Mouse (Mus musculus): ENCODE results near the gene Wdr86. TPM values are rescaled to one million over a fixed set of nuclear protein-coding genes. Genes with fewer than 3 reads are reported as not detected.

Gene Wdr86
- polyA plus RNA-seq, 1 experiment from 2014 or later, result 21.0 TPM

DNA sequence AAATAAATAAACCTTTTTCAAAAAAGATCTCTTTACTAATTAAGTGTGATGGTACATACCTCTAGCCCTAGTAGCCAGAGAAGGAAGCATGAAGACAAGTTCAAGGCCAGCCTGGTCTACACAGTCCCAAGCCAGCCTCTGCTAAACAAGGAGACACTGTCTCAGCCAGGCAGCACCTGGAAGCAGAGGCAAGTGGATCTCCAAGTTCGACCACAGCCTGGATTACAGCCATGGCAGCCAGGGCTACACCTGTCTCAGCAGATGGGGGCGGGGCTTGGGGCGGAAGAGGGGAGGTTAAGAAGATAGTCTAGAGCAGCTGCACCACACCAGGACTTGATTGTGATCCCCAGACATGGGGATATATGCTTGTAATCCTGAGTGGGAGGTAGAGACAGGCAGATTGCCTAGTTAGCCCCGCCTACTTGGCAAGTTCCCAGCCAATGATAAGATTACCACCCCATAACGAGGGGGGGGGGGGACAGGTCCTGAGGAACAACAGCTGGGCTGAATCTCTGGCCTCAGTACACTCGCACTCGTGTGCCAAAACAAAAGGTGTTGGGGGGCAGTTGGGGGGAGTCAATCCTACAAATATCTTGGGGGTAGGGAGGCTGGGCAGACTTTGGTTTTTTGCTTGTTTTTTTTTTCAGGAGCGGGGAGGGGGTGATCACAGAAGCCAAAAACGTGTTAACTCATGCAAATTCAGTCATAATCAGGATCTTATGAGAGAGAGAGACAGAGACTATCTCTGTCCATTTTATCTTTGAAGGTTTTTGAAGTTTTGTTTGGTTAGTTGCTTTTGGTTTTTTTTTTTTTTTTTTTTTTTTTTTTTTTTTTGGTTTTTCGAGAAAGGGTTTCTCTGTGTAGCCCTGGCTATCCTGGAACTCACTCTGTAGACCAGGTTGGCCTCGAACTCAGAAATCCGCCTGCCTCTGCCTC is 3.4 kb downstream of the Wdr86 start:
- Histone ChIP-seq H3K4me2 (replicated peaks; ENCODE audit: low read depth, low read length) (no peak overlapping the region), H3K36me3 (ENCODE audit: control insufficient read depth, insufficient read depth, low read length) (no peaks in the 10 kb centered on the region), H3K9me3 (ENCODE audit: control insufficient read depth, low read depth, low read length) (no peaks in the 10 kb centered on the region), H3K27me3 (ENCODE audit: control insufficient read depth, insufficient read depth, low read length) (no peaks in the 10 kb centered on the region), H3K9ac (replicated peaks; ENCODE audit: low read depth, low read length) (no peak overlapping the region), H3K4me3 (ENCODE audit: low read depth, low read length) (no peak overlapping the region), H3K4me1 (ENCODE audit: control insufficient read depth, insufficient read depth, low read length) (peaks cover 33% of the 10 kb centered on the region), H3K27ac (ENCODE audit: low read length) (no peak overlapping the region)
- WGBS, result 52% methylated on average over 12 of the region's 12 CpGs
- ATAC-seq (ENCODE audit: insufficient number of reproducible peaks, insufficient read depth, low FRiP score, low read depth), result no peak; the same call in 1 of the 2 replicates

DNA sequence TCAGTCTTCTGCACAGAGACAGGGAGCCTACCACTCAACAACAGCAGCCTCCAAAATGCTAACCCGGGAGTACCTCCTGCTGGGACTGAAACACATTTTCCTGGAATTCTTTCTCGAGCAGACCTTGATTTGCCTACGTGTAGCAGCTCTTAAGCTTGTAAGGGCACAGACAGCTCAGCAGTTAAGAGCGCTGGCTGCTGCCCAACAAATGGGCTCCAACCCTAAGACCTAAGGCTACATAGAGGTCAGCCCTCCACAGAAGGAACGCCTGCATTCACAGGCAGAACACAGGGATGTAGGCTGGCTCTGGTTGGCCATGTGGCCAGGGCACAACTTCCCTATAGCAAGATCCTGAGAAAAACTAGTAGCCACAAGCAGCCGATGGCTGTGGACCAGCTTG is 4.6 kb downstream of the Wdr86 start:
- Histone ChIP-seq H3K36me3 (ENCODE audit: control insufficient read depth, insufficient read depth, low read length) (no peaks in the 10 kb centered on the region; the same call in 1 of the 2 replicates), H3K27me3 (ENCODE audit: control insufficient read depth, insufficient read depth, low read length) (no peaks in the 10 kb centered on the region), H3K4me1 (ENCODE audit: control insufficient read depth, insufficient read depth, low read length) (peaks cover 31% of the 10 kb centered on the region), H3K4me3 (ENCODE audit: low read depth, low read length) (no peak overlapping the region), H3K9me3 (ENCODE audit: control insufficient read depth, low read depth, low read length) (no peaks in the 10 kb centered on the region), H3K9ac (replicated peaks; ENCODE audit: low read depth, low read length) (no peak overlapping the region), H3K4me2 (replicated peaks; ENCODE audit: low read depth, low read length) (no peak overlapping the region), H3K27ac (ENCODE audit: low read length) (peak overlapping the region; percentile 58; the same call in 1 of the 2 replicates)
- ATAC-seq (ENCODE audit: insufficient number of reproducible peaks, insufficient read depth, low FRiP score, low read depth), result no peak
- WGBS, result 65% methylated on average over 6 of the region's 6 CpGs

DNA sequence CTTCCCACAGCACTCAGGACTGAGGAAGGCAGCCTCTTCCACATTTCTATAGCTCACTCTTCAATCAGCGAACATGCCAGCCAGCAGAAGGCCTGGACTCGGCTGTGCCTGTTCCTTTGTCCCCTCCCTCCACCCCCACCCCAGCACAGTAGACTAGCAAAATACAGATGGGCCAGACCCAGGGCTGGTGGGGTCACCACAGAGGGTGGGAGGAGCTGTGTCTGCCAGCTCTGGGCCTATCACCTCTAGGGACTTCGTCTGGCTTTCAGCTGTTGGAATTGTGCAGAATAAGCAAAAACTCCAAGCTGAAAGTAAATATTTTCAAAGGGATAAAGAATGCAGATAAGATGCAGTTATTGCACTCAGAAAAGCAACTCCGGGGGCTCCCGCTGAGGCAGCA is 5.7 kb downstream of the Wdr86 start:
- Histone ChIP-seq H3K36me3 (ENCODE audit: control insufficient read depth, insufficient read depth, low read length) (no peaks in the 10 kb centered on the region; the same call in 1 of the 2 replicates), H3K4me1 (ENCODE audit: control insufficient read depth, insufficient read depth, low read length) (peaks cover 30% of the 10 kb centered on the region), H3K27ac (ENCODE audit: low read length) (peak overlapping the region; percentile 58), H3K9me3 (ENCODE audit: control insufficient read depth, low read depth, low read length) (no peaks in the 10 kb centered on the region), H3K27me3 (ENCODE audit: control insufficient read depth, insufficient read depth, low read length) (no peaks in the 10 kb centered on the region), H3K4me2 (replicated peaks; ENCODE audit: low read depth, low read length) (0 out of 2 replicates have a peak overlapping the region, but pooled peaks have one; percentile 10), H3K9ac (replicated peaks; ENCODE audit: low read depth, low read length) (no peak overlapping the region), H3K4me3 (ENCODE audit: low read depth, low read length) (no peak overlapping the region)
- WGBS, result 15% methylated on average over 5 of the region's 5 CpGs
- peak; percentile 76 for ATAC-seq (ENCODE audit: insufficient number of reproducible peaks, insufficient read depth, low FRiP score, low read depth)

DNA sequence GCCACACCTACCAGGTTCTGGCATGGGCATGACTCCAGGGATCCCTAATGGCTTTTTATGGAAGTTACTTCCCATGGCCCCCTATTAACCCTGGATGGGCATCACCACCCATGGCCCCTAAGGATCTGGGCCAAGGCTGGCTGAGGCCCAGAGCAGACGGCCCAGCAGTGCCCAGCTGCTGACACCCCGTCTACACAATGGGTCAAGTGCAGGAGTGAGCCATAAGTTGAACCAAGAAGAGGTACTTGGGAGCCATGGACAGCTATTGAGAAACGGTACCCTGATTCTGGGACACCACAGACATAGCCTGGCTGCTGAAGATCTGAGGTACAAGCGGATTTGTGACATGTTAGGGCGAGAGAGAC is 6.3 kb downstream of the Wdr86 start:
- Histone ChIP-seq H3K4me2 (replicated peaks; ENCODE audit: low read depth, low read length) (no peak overlapping the region), H3K27me3 (ENCODE audit: control insufficient read depth, insufficient read depth, low read length) (no peaks in the 10 kb centered on the region), H3K4me3 (ENCODE audit: low read depth, low read length) (no peak overlapping the region), H3K9me3 (ENCODE audit: control insufficient read depth, low read depth, low read length) (no peaks in the 10 kb centered on the region), H3K27ac (ENCODE audit: low read length) (peak overlapping the region; percentile 58), H3K36me3 (ENCODE audit: control insufficient read depth, insufficient read depth, low read length) (no peaks in the 10 kb centered on the region; the same call in 1 of the 2 replicates), H3K9ac (replicated peaks; ENCODE audit: low read depth, low read length) (no peak overlapping the region), H3K4me1 (ENCODE audit: control insufficient read depth, insufficient read depth, low read length) (peaks cover 25% of the 10 kb centered on the region)
- no peak for ATAC-seq (ENCODE audit: insufficient number of reproducible peaks, insufficient read depth, low FRiP score, low read depth)
- 61% methylated on average over 5 of the region's 5 CpGs for WGBS

DNA sequence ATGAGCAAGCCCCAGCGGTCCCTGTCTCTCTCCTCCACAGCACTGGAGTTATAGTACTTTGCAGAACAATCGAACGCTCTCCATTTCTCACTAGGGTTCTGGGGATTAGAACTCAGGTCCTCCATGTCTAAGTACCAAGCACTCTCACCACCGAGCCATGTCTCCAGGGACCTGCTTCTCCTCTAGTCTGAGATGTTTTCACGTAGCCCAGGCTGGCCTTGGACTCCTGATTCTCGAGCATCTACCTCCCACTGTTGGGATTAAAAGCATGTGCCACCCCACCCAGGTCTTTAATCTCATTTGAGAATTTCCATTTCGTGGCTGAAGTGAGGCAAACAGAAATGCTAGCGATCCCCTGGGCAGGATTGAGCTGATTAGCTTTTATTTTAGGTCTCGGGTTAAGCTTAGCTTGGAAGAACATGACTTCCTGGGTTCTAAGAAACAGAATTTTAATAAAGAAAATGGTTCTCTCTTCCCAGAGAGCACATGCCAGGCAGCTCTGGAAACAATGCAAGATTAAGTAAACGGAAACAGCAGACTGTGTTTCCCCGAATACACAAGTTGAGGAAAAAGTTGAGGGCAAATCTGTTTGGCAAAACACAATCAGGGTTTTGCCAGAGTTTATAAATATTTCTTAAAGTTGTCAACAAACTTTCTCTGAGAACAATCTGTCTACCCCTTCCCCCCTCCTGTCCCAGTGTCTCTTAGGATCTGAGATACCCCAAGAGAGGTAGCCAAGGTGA is 6.8 kb downstream of the Wdr86 start:
- no peaks in the 10 kb centered on the region; the same call in 1 of the 2 replicates for H3K36me3 ChIP-seq (ENCODE audit: control insufficient read depth, insufficient read depth, low read length)
- ATAC-seq (ENCODE audit: insufficient number of reproducible peaks, insufficient read depth, low FRiP score, low read depth), result no peak
- 67% methylated on average over 11 of the region's 11 CpGs for WGBS
- H3K27me3 ChIP-seq (ENCODE audit: control insufficient read depth, insufficient read depth, low read length), result no peaks in the 10 kb centered on the region
- H3K9me3 ChIP-seq (ENCODE audit: control insufficient read depth, low read depth, low read length), result no peaks in the 10 kb centered on the region
- no peak overlapping the region for H3K4me2 ChIP-seq (replicated peaks; ENCODE audit: low read depth, low read length)
- H3K4me1 ChIP-seq (ENCODE audit: control insufficient read depth, insufficient read depth, low read length), result peaks cover 25% of the 10 kb centered on the region
- H3K4me3 ChIP-seq (ENCODE audit: low read depth, low read length), result no peak overlapping the region
- peak overlapping the region; percentile 58; the same call in 1 of the 2 replicates for H3K27ac ChIP-seq (ENCODE audit: low read length)
- H3K9ac ChIP-seq (replicated peaks; ENCODE audit: low read depth, low read length), result no peak overlapping the region

DNA sequence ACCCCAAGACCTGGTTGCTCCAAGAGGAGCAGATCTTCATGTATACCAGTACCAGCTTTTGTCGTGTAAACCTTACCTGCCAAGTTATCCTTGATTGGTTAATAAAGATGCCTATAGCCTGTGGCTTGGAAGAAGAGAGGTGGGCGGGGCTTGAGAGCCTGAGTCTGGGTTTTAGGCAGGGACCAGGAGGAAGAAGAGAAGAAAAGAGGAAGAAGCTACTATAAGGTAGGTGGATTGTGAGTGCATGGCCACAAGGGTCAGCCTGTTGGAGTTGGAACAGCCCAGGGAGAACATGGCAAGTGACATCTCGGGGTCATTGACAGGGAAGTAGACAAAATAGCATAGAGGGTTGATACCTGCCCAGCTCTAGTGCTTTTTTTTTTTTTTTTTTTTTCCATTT is 10.7 kb downstream of the Wdr86 start:
- no peak overlapping the region for H3K9ac ChIP-seq (replicated peaks; ENCODE audit: low read depth, low read length)
- WGBS, result 88% methylated on average over 3 of the region's 3 CpGs
- H3K4me1 ChIP-seq (ENCODE audit: control insufficient read depth, insufficient read depth, low read length), result peaks cover 14% of the 10 kb centered on the region
- ATAC-seq (ENCODE audit: insufficient number of reproducible peaks, insufficient read depth, low FRiP score, low read depth), result no peak
- H3K4me2 ChIP-seq (replicated peaks; ENCODE audit: low read depth, low read length), result no peak overlapping the region
- peaks cover 4% of the 10 kb centered on the region for H3K36me3 ChIP-seq (ENCODE audit: control insufficient read depth, insufficient read depth, low read length)
- no peaks in the 10 kb centered on the region for H3K9me3 ChIP-seq (ENCODE audit: control insufficient read depth, low read depth, low read length)
- no peak overlapping the region for H3K27ac ChIP-seq (ENCODE audit: low read length)
- H3K27me3 ChIP-seq (ENCODE audit: control insufficient read depth, insufficient read depth, low read length), result no peaks in the 10 kb centered on the region
- no peak overlapping the region for H3K4me3 ChIP-seq (ENCODE audit: low read depth, low read length)

DNA sequence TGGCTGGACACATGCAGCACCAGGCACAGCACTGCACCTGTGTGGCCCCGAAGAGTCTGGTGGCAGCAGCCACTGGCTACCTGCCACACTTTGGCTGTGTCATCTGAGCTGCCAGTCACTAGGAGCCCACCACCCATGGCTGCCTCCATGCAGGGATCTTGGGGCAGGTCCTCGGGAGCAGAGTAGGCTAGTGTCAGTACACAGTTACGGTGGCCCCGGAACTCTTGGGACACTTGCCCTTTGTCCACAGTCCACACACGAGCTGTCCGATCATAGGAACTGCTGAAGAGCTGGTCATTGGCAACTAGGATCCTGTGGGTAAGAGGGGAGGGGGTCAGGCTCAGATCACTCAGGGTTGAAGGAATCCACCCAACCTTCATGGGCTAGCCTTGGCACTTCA is 12.5 kb downstream of the Wdr86 start:
- ATAC-seq (ENCODE audit: insufficient number of reproducible peaks, insufficient read depth, low FRiP score, low read depth), result no peak
- 95% methylated on average over 6 of the region's 6 CpGs for WGBS
- Histone ChIP-seq H3K9ac (replicated peaks; ENCODE audit: low read depth, low read length) (no peak overlapping the region), H3K4me1 (ENCODE audit: control insufficient read depth, insufficient read depth, low read length) (no peaks in the 10 kb centered on the region), H3K4me2 (replicated peaks; ENCODE audit: low read depth, low read length) (no peak overlapping the region), H3K27ac (ENCODE audit: low read length) (no peak overlapping the region), H3K9me3 (ENCODE audit: control insufficient read depth, low read depth, low read length) (no peaks in the 10 kb centered on the region), H3K4me3 (ENCODE audit: low read depth, low read length) (no peak overlapping the region), H3K27me3 (ENCODE audit: control insufficient read depth, insufficient read depth, low read length) (no peaks in the 10 kb centered on the region), H3K36me3 (ENCODE audit: control insufficient read depth, insufficient read depth, low read length) (peaks cover 9% of the 10 kb centered on the region)

DNA sequence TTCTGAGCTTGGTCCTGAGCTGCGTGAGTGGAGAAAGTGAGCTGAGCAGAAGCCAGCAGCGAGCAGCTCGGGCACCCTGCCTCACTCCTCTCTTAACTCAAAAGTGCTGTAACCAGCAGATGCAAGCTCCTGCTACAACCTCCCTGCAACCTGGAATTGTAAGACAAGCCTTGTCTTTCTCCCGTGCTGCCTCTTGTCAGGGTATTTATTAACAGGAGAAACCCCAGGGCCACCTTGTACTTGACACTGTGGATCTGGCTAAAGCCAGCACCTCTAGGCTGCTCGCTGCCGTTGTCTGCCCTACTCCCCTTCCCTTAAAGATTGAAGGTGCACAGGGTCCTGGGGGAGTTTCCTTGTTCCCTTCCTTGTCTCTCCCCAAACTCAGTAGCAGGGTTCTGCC is 16.5 kb downstream of the Wdr86 start:
- Histone ChIP-seq H3K27me3 (ENCODE audit: control insufficient read depth, insufficient read depth, low read length) (no peaks in the 10 kb centered on the region), H3K4me3 (ENCODE audit: low read depth, low read length) (no peak overlapping the region), H3K4me2 (replicated peaks; ENCODE audit: low read depth, low read length) (no peak overlapping the region), H3K9ac (replicated peaks; ENCODE audit: low read depth, low read length) (no peak overlapping the region), H3K36me3 (ENCODE audit: control insufficient read depth, insufficient read depth, low read length) (peaks cover 38% of the 10 kb centered on the region), H3K27ac (ENCODE audit: low read length) (no peak overlapping the region), H3K9me3 (ENCODE audit: control insufficient read depth, low read depth, low read length) (peaks cover 4% of the 10 kb centered on the region; the same call in 1 of the 2 replicates), H3K4me1 (ENCODE audit: control insufficient read depth, insufficient read depth, low read length) (no peaks in the 10 kb centered on the region)
- whole genome bisulfite sequencing, result 74% methylated on average over 6 of the region's 6 CpGs
- no peak for ATAC-seq (ENCODE audit: insufficient number of reproducible peaks, insufficient read depth, low FRiP score, low read depth)
